Mouse (Mus musculus) thymus, adult 2 months (tissue): ENCODE measurements around the gene Slk. TPM values are rescaled to one million over a fixed set of nuclear protein-coding genes. Genes with fewer than 3 reads are reported as not detected.
"Not testable (repeated sequence)": the region's sequence is repeated elsewhere in the genome, so short reads cannot be mapped to it uniquely, and the experiment has no call there.

ENCODE experiments used
- DNase-seq: peaks from one replicate; pipeline ENCODE4 v3.0.0; 2021
- H3K27ac ChIP-seq: fragments of 200-500 bp; 2 replicates; pipeline ENCODE4 v1.5.1; 2012; ENCODE audit warnings: low read length, control low read depth; ENCODE audit not compliant: control insufficient read depth, insufficient read depth
- H3K27me3 ChIP-seq: fragments of 200-500 bp; 2 replicates; pipeline ENCODE4 v1.6.1; 2012; ENCODE audit warnings: mild to moderate bottlenecking, low read length, moderate library complexity, mixed read lengths; ENCODE audit not compliant: control insufficient read depth, insufficient read depth
- H3K36me3 ChIP-seq: fragments of 200-500 bp; 2 replicates; pipeline ENCODE4 v1.6.1; 2012; ENCODE audit warnings: mild to moderate bottlenecking, low read length, moderate library complexity; ENCODE audit not compliant: control insufficient read depth, insufficient read depth
- H3K4me1 ChIP-seq: fragments of 200-500 bp; replicated peaks from 2 replicates; pipeline ENCODE4 v1.6.1; 2012; ENCODE audit warnings: low read length; ENCODE audit not compliant: control insufficient read depth, insufficient read depth
- H3K4me3 ChIP-seq: fragments of 200-500 bp; 2 replicates; pipeline ENCODE4 v1.5.1; 2012; ENCODE audit warnings: mild to moderate bottlenecking, low read length, control low read depth, moderate library complexity; ENCODE audit not compliant: control insufficient read depth, insufficient read depth
- CTCF ChIP-seq: fragments of 200-500 bp; IDR thresholded peaks from 2 replicates; pipeline ENCODE4 v1.5.1; 2012; ENCODE audit warnings: mild to moderate bottlenecking, control low read depth, low read length, moderate library complexity, borderline replicate concordance; ENCODE audit not compliant: control insufficient read depth, poor library complexity, insufficient read depth; ENCODE audit errors: extremely low read depth
- POLR2A ChIP-seq: fragments of 200-500 bp; IDR thresholded peaks from 2 replicates; pipeline ENCODE4 v1.6.1; 2012; ENCODE audit warnings: mild to moderate bottlenecking, low read length, control low read depth, moderate library complexity; ENCODE audit not compliant: control insufficient read depth, poor library complexity, insufficient read depth; ENCODE audit errors: extremely low read depth
- WGBS: fragments of 180-500 bp; shearing (Covaris S2); methylation state at CpG from one replicate; pipeline ENCODE4 v1.1.7; 2018; 5-methylcytosine and 5-hydroxymethylcytosine counted together
- polyA plus RNA-seq: library from polyadenylated mRNA; depleted of rRNA; stranded (reverse); fragments of >200 nt; gene quantifications from 2 replicates; pipeline ENCODE4 v1.2.3, GENCODE M21; 2012

The Slk gene
- polyA plus RNA-seq, 1 experiment = 12.2 TPM

DNA sequence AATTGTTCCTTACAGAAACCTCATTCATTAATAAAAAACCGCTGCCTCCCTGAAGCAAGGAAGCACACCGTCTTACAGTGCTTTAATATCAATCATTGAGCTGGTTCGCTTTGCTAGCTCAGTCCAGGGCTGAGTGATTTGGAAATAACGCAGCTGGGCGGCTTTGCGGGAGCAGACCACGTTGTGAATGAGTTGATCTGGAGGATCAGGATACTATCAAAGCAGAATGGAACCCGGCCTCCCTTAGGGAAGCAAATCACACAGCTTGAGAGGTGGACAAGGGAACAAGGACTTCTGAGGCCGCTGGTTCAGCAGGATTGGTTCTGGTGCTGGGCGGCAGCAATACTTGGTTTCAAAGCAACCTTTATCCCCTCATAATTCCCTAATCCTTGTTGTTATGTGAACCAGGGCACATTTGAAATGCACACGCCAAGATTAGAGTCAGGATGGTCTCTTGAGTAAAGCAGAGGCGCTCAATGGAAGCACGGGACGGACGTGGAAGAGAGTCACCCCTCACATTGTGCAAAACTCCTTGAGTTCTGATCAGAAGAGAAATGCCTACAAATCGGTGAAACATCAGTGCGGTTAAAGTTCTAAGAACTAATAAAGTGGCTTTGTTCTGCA lies 14.3 kb upstream of the Slk start:
- Histone ChIP-seq H3K27ac (no peak overlapping the region), H3K4me1 (peaks cover 2% of the 10 kb centered on the region; the same call in 1 of the 2 replicates), H3K27me3 (no peaks in the 10 kb centered on the region), H3K4me3 (no peak overlapping the region), H3K36me3 (no peaks in the 10 kb centered on the region)
- 95% methylated on average over 17 of the region's 17 CpGs for WGBS
- DNase-seq = no peak
- TF ChIP-seq CTCF = no peak
- TF ChIP-seq POLR2A = no peak

DNA sequence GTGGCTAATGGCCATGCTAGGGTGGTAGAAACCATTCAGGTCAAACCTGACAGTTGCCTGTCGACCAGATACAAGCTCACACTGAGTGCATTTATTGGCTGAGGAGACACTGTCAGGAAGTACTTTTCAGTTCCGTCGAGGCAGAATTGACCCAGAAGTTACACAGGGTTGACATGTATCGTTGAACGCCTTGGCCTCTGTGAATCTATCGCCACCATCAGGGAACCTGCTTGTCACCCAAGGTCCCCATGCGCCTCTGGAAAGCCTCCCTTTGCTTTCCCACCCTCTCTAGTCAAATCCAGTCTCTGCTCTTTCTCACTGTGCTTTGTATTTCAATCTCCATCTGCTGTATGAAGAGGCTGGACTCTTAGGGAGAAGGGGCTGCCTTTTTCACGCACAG lies 13.5 kb upstream of the Slk start:
- Histone ChIP-seq H3K36me3 (no peaks in the 10 kb centered on the region), H3K27me3 (no peaks in the 10 kb centered on the region), H3K27ac (no peak overlapping the region), H3K4me3 (no peak overlapping the region), H3K4me1 (peaks cover 2% of the 10 kb centered on the region; the same call in 1 of the 2 replicates)
- TF ChIP-seq CTCF (no peak), POLR2A (no peak)
- no peak for DNase-seq
- 94% methylated on average over 8 of the region's 8 CpGs for WGBS

DNA sequence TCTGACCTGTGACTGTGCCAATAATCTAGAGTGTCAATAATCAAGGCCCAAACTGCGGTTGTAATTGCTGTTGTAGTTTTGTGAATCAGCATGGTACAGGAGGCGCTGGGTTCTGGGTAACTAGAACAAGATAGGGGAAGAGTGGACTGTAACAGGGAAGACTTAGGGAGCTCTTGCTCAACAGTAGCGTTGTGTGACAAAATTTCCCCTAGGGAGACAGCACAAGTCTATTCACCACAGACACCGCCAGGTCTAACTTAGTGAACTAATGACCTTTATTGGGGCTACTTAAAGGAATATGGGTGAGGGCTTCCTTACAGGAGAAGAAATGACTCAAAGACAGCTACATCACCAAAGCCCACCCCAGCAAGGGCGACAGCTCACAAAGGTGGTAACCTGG lies 9.4 kb upstream of the Slk start:
- WGBS = 96% methylated on average over 5 of the region's 5 CpGs

DNA sequence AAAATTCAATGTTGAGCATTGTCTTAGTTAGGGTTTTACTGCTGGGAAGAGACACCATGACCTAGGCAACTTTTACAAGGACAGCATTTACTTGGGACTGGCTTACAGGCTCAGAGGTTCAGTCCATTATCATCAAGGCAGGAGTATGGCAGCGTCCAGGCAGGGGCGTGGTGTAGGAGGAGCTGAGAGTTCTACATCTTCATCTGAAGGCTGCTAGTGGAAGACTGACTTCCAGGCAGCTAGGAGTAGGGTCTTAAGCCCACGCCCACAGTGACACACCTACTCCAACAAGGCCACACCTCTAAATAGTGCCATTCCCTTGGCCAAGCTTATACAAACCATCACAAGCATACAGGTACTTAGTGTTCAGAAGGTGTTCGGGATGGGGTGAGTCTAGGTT lies 7.5 kb upstream of the Slk start:
- H3K27me3 ChIP-seq, H3K4me1 ChIP-seq, DNase-seq, H3K27ac ChIP-seq, H3K4me3 ChIP-seq, H3K36me3 ChIP-seq: not testable (repeated sequence)
- WGBS = 93% methylated on average over 4 of the region's 4 CpGs

More for the DNA sequence above, 9.4 kb upstream of the Slk start:
- no peak overlapping the region for H3K27ac ChIP-seq
- H3K4me3 ChIP-seq = no peak overlapping the region
- H3K4me1 ChIP-seq = no peaks in the 10 kb centered on the region
- no peaks in the 10 kb centered on the region for H3K36me3 ChIP-seq
- no peaks in the 10 kb centered on the region for H3K27me3 ChIP-seq
- DNase-seq = no peak
- TF ChIP-seq CTCF = no peak
- TF ChIP-seq POLR2A = no peak

DNA sequence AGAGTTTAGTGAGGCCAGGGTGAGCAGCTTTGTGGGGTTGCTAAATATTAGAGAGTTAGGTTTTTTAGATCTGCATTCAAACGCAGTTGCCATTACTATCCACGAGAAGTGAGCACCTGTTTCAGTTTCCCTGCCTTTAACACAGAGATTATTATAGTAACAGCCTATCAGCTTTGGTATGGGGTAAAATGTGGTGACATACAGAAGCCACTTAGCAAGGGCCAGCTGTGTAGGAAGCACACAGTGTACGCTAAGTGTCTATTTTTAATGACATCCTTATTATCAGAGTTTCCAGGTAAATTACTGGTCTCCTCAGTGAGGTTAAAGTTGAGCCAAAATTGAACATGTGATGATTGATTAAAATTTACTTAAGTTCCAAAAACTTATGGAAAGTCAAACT lies 5.8 kb upstream of the Slk start:
- TF ChIP-seq POLR2A (no peak), CTCF (no peak)
- Histone ChIP-seq H3K36me3 (no peaks in the 10 kb centered on the region), H3K27ac (no peak overlapping the region), H3K4me3 (no peak overlapping the region), H3K4me1 (peaks cover 3% of the 10 kb centered on the region; the same call in 1 of the 2 replicates), H3K27me3 (no peaks in the 10 kb centered on the region)
- DNase-seq = no peak
- 57% methylated on average over 3 of the region's 3 CpGs for WGBS

DNA sequence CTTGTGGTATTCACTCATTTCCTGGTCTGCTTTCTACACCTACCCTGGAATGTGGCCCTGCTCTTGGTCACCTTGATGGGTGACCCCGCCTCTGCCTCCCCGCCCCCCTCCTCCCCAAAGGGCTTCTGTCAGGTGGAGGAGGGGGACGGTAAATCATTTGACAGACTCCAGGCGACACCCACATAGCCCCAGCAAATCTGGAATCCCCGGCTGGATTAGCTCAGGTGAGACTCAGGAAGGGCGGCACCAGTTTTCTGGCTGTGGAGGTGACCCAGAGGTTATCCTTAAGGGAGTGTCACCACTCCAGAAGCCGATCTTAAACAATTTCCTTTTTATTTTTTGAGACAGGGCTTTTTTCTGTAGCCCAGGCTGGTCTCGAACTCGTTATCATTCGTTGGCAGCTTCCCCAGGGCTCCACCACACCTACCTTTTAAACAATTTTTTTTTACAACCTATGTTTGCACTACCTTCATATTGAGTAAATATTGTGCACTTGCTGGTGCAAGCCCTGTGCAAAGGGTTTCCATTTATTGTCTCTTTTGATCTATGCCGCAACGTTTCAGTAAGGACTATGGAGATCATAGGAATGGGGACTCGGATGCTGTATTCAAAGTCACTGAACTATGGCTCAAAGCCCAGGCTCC lies 775 bp upstream of the Slk start:
- 48% methylated on average over 13 of the region's 13 CpGs for WGBS
- peak; percentile 5 for DNase-seq

More for the DNA sequence above, 775 bp upstream of the Slk start:
- peak overlapping the region; percentile 46 for H3K4me3 ChIP-seq
- H3K36me3 ChIP-seq = no peaks in the 10 kb centered on the region
- no peaks in the 10 kb centered on the region for H3K27me3 ChIP-seq
- peaks cover 8% of the 10 kb centered on the region; the same call in 1 of the 2 replicates for H3K4me1 ChIP-seq
- TF ChIP-seq POLR2A (no peak), CTCF (no peak)
- H3K27ac ChIP-seq = peak overlapping the region; percentile 1
